Mouse (Mus musculus): ENCODE results near the gene Cd44. TPM values are rescaled to one million over a fixed set of nuclear protein-coding genes. Genes with fewer than 3 reads are reported as not detected.

Gene Cd44
- polyA plus RNA-seq, 1 experiment from 2014 or later, result 4.0 TPM

- H3K4me3 ChIP-seq (ENCODE audit: low read length), result no peak overlapping the region
- 37% methylated on average over 8 of the region's 8 CpGs for WGBS
Measured at GRCm38 (mm10) chr2:102940813-102941361, 39.4 kb upstream of the Cd44 start.

GRCm38 (mm10) chr2:102940158-102940557 is 38.7 kb upstream of the Cd44 start:
- WGBS, result 88% methylated on average over 8 of the region's 8 CpGs

More at GRCm38 (mm10) chr2:102940813-102941361, 39.4 kb upstream of the Cd44 start:
- Histone ChIP-seq H3K9me3 (ENCODE audit: control insufficient read depth, low read length) (no peaks in the 10 kb centered on the region), H3K36me3 (ENCODE audit: control insufficient read depth, insufficient read depth, low read length) (no peaks in the 10 kb centered on the region), H3K27ac (ENCODE audit: low read depth, low read length) (no peak overlapping the region), H3K9ac (ENCODE audit: low read depth, low read length) (no peak overlapping the region), H3K4me2 (replicated peaks; ENCODE audit: low read depth, low read length) (no peak overlapping the region), H3K27me3 (ENCODE audit: control insufficient read depth, insufficient read depth, low read length) (no peaks in the 10 kb centered on the region), H3K4me1 (ENCODE audit: control insufficient read depth, insufficient read depth, low read length) (no peaks in the 10 kb centered on the region)
- no peak for ATAC-seq (ENCODE audit: low FRiP score, low TSS enrichment)

GRCm38 (mm10) chr2:102936886-102937285 is 35.4 kb upstream of the Cd44 start:
- 34% methylated on average over 3 of the region's 3 CpGs for WGBS
- Histone ChIP-seq H3K4me2 (replicated peaks; ENCODE audit: low read depth, low read length) (no peak overlapping the region), H3K9me3 (ENCODE audit: control insufficient read depth, low read length) (no peaks in the 10 kb centered on the region), H3K27ac (ENCODE audit: low read depth, low read length) (no peak overlapping the region), H3K9ac (ENCODE audit: low read depth, low read length) (no peak overlapping the region), H3K4me1 (ENCODE audit: control insufficient read depth, insufficient read depth, low read length) (no peaks in the 10 kb centered on the region), H3K36me3 (ENCODE audit: control insufficient read depth, insufficient read depth, low read length) (no peaks in the 10 kb centered on the region), H3K27me3 (ENCODE audit: control insufficient read depth, insufficient read depth, low read length) (no peaks in the 10 kb centered on the region), H3K4me3 (ENCODE audit: low read length) (no peak overlapping the region)
- peak; percentile 43; the same call in 1 of the 2 replicates for ATAC-seq (ENCODE audit: low FRiP score, low TSS enrichment)

More at GRCm38 (mm10) chr2:102940158-102940557, 38.7 kb upstream of the Cd44 start:
- Histone ChIP-seq H3K36me3 (ENCODE audit: control insufficient read depth, insufficient read depth, low read length) (no peaks in the 10 kb centered on the region), H3K27ac (ENCODE audit: low read depth, low read length) (no peak overlapping the region), H3K9ac (ENCODE audit: low read depth, low read length) (no peak overlapping the region), H3K27me3 (ENCODE audit: control insufficient read depth, insufficient read depth, low read length) (no peaks in the 10 kb centered on the region), H3K4me2 (replicated peaks; ENCODE audit: low read depth, low read length) (no peak overlapping the region), H3K4me1 (ENCODE audit: control insufficient read depth, insufficient read depth, low read length) (no peaks in the 10 kb centered on the region), H3K4me3 (ENCODE audit: low read length) (no peak overlapping the region), H3K9me3 (ENCODE audit: control insufficient read depth, low read length) (no peaks in the 10 kb centered on the region)
- no peak for ATAC-seq (ENCODE audit: low FRiP score, low TSS enrichment)

- Histone ChIP-seq H3K4me2 (replicated peaks; ENCODE audit: low read depth, low read length) (no peak overlapping the region), H3K27ac (ENCODE audit: low read depth, low read length) (no peak overlapping the region), H3K4me1 (ENCODE audit: control insufficient read depth, insufficient read depth, low read length) (no peaks in the 10 kb centered on the region), H3K4me3 (ENCODE audit: low read length) (no peak overlapping the region), H3K9ac (ENCODE audit: low read depth, low read length) (no peak overlapping the region), H3K36me3 (ENCODE audit: control insufficient read depth, insufficient read depth, low read length) (no peaks in the 10 kb centered on the region), H3K27me3 (ENCODE audit: control insufficient read depth, insufficient read depth, low read length) (no peaks in the 10 kb centered on the region), H3K9me3 (ENCODE audit: control insufficient read depth, low read length) (no peaks in the 10 kb centered on the region)
- no peak for ATAC-seq (ENCODE audit: low FRiP score, low TSS enrichment)
- WGBS, result 60% methylated on average over 3 of the region's 3 CpGs
Measured at GRCm38 (mm10) chr2:102934834-102935233, 33.4 kb upstream of the Cd44 start.

GRCm38 (mm10) chr2:102933787-102934186 is 32.3 kb upstream of the Cd44 start:
- no peak overlapping the region for H3K9ac ChIP-seq (ENCODE audit: low read depth, low read length)
- H3K27ac ChIP-seq (ENCODE audit: low read depth, low read length), result no peak overlapping the region
- H3K4me3 ChIP-seq (ENCODE audit: low read length), result no peak overlapping the region
- no peaks in the 10 kb centered on the region for H3K27me3 ChIP-seq (ENCODE audit: control insufficient read depth, insufficient read depth, low read length)
- H3K4me1 ChIP-seq (ENCODE audit: control insufficient read depth, insufficient read depth, low read length), result no peaks in the 10 kb centered on the region
- no peaks in the 10 kb centered on the region for H3K9me3 ChIP-seq (ENCODE audit: control insufficient read depth, low read length)
- no peak for ATAC-seq (ENCODE audit: low FRiP score, low TSS enrichment)
- H3K36me3 ChIP-seq (ENCODE audit: control insufficient read depth, insufficient read depth, low read length), result no peaks in the 10 kb centered on the region
- no peak overlapping the region for H3K4me2 ChIP-seq (replicated peaks; ENCODE audit: low read depth, low read length)

- no peak for ATAC-seq (ENCODE audit: low FRiP score, low TSS enrichment)
- WGBS, result 56% methylated on average over 4 of the region's 4 CpGs
Measured at GRCm38 (mm10) chr2:102933142-102933541, 31.7 kb upstream of the Cd44 start.

GRCm38 (mm10) chr2:102932667-102933066 is 31.2 kb upstream of the Cd44 start:
- Histone ChIP-seq H3K9me3 (ENCODE audit: control insufficient read depth, low read length) (no peaks in the 10 kb centered on the region), H3K4me1 (ENCODE audit: control insufficient read depth, insufficient read depth, low read length) (no peaks in the 10 kb centered on the region), H3K4me3 (ENCODE audit: low read length) (no peak overlapping the region), H3K27ac (ENCODE audit: low read depth, low read length) (no peak overlapping the region; the same call in 1 of the 2 replicates), H3K27me3 (ENCODE audit: control insufficient read depth, insufficient read depth, low read length) (no peaks in the 10 kb centered on the region), H3K9ac (ENCODE audit: low read depth, low read length) (no peak overlapping the region), H3K36me3 (ENCODE audit: control insufficient read depth, insufficient read depth, low read length) (no peaks in the 10 kb centered on the region), H3K4me2 (replicated peaks; ENCODE audit: low read depth, low read length) (no peak overlapping the region)
- ATAC-seq (ENCODE audit: low FRiP score, low TSS enrichment), result peak; percentile 39; the same call in 1 of the 2 replicates
- WGBS, result 5% methylated on average over 1 of the region's 1 CpGs

More at GRCm38 (mm10) chr2:102933142-102933541, 31.7 kb upstream of the Cd44 start:
- Histone ChIP-seq H3K4me3 (ENCODE audit: low read length) (no peak overlapping the region), H3K9me3 (ENCODE audit: control insufficient read depth, low read length) (no peaks in the 10 kb centered on the region), H3K27me3 (ENCODE audit: control insufficient read depth, insufficient read depth, low read length) (no peaks in the 10 kb centered on the region), H3K4me1 (ENCODE audit: control insufficient read depth, insufficient read depth, low read length) (no peaks in the 10 kb centered on the region), H3K9ac (ENCODE audit: low read depth, low read length) (no peak overlapping the region), H3K4me2 (replicated peaks; ENCODE audit: low read depth, low read length) (no peak overlapping the region), H3K36me3 (ENCODE audit: control insufficient read depth, insufficient read depth, low read length) (no peaks in the 10 kb centered on the region), H3K27ac (ENCODE audit: low read depth, low read length) (no peak overlapping the region)

- ATAC-seq (ENCODE audit: low FRiP score, low TSS enrichment), result no peak
- H3K27ac ChIP-seq (ENCODE audit: low read depth, low read length), result no peak overlapping the region
- no peaks in the 10 kb centered on the region for H3K9me3 ChIP-seq (ENCODE audit: control insufficient read depth, low read length)
- H3K4me1 ChIP-seq (ENCODE audit: control insufficient read depth, insufficient read depth, low read length), result no peaks in the 10 kb centered on the region
- H3K36me3 ChIP-seq (ENCODE audit: control insufficient read depth, insufficient read depth, low read length), result no peaks in the 10 kb centered on the region
- no peak overlapping the region for H3K9ac ChIP-seq (ENCODE audit: low read depth, low read length)
- no peak overlapping the region for H3K4me3 ChIP-seq (ENCODE audit: low read length)
- H3K27me3 ChIP-seq (ENCODE audit: control insufficient read depth, insufficient read depth, low read length), result no peaks in the 10 kb centered on the region
- no peak overlapping the region for H3K4me2 ChIP-seq (replicated peaks; ENCODE audit: low read depth, low read length)
Measured at GRCm38 (mm10) chr2:102928211-102928610, 26.7 kb upstream of the Cd44 start.

- Histone ChIP-seq H3K4me3 (ENCODE audit: low read length) (no peak overlapping the region), H3K4me2 (replicated peaks; ENCODE audit: low read depth, low read length) (no peak overlapping the region), H3K27me3 (ENCODE audit: control insufficient read depth, insufficient read depth, low read length) (no peaks in the 10 kb centered on the region), H3K9ac (ENCODE audit: low read depth, low read length) (no peak overlapping the region), H3K4me1 (ENCODE audit: control insufficient read depth, insufficient read depth, low read length) (no peaks in the 10 kb centered on the region), H3K27ac (ENCODE audit: low read depth, low read length) (no peak overlapping the region), H3K9me3 (ENCODE audit: control insufficient read depth, low read length) (no peaks in the 10 kb centered on the region), H3K36me3 (ENCODE audit: control insufficient read depth, insufficient read depth, low read length) (no peaks in the 10 kb centered on the region)
- ATAC-seq (ENCODE audit: low FRiP score, low TSS enrichment), result no peak
- 86% methylated on average over 1 of the region's 1 CpGs for WGBS
Measured at GRCm38 (mm10) chr2:102924480-102924879, 23.0 kb upstream of the Cd44 start.

Measured in kidney, embryonic 14.5 days (tissue).